15 mouse cellular contexts compared by ENCODE assay signal in genomic region chr4:91111684-91112681, GRCm38 (mm10).
DNase-seq lines count a peak whose midpoint lies in the region; ATAC-seq lines count a peak whose summit lies in the region.
"Had no signal": no experiment of that assay in that cellular context is flagged by ENCODE, and none has a peak within 500 bp of the region (broad histone marks: within the 10 kb centered on the region; RNA-seq: fewer than 3 reads in every experiment).

No protein-coding gene starts in this region.

- no peaks in the 10 kb centered on the region for H3K36me3 ChIP-seq in hindbrain, embryonic 15.5 days
- H3K36me3 ChIP-seq in hindbrain, embryonic 12.5 days: no peaks in the 10 kb centered on the region
- no peaks in the 10 kb centered on the region for H3K36me3 ChIP-seq in forebrain, embryonic 16.5 days (ENCODE audit: control insufficient read depth, insufficient read depth)

- peak; percentile 69 for ATAC-seq in hindbrain, embryonic 15.5 days (ENCODE audit: low FRiP score, low read depth)
- no peak for ATAC-seq in hindbrain, embryonic 12.5 days (ENCODE audit: low FRiP score)
- peak; percentile 70 for ATAC-seq in forebrain, embryonic 16.5 days
- ATAC-seq: activated CD4-positive, CD25-positive, alpha-beta regulatory T cell, adult 4 months; lung, postnatal 0 days had no signal

- H3K9ac ChIP-seq in hindbrain, embryonic 15.5 days: no peak overlapping the region
- no peak overlapping the region for H3K9ac ChIP-seq in hindbrain, embryonic 12.5 days
- H3K9ac ChIP-seq in forebrain, embryonic 16.5 days (replicated peaks; ENCODE audit: low read depth, low read length): no peak overlapping the region

- no peaks in the 10 kb centered on the region for H3K27me3 ChIP-seq in hindbrain, embryonic 15.5 days
- no peaks in the 10 kb centered on the region for H3K27me3 ChIP-seq in hindbrain, embryonic 12.5 days
- no peaks in the 10 kb centered on the region for H3K27me3 ChIP-seq in forebrain, embryonic 16.5 days (replicated peaks; ENCODE audit: control insufficient read depth, insufficient read depth, low read length)
- H3K27me3 ChIP-seq: CH12.LX had no signal

- H3K4me3 ChIP-seq in hindbrain, embryonic 15.5 days: no peak overlapping the region
- H3K4me3 ChIP-seq in hindbrain, embryonic 12.5 days: no peak overlapping the region
- no peak overlapping the region for H3K4me3 ChIP-seq in forebrain, embryonic 16.5 days (replicated peaks; ENCODE audit: low read length)

- peaks cover 7% of the 10 kb centered on the region for H3K4me1 ChIP-seq in hindbrain, embryonic 15.5 days (replicated peaks)
- no peaks in the 10 kb centered on the region for H3K4me1 ChIP-seq in hindbrain, embryonic 12.5 days
- peaks cover 5% of the 10 kb centered on the region for H3K4me1 ChIP-seq in forebrain, embryonic 16.5 days (replicated peaks; ENCODE audit: control insufficient read depth, insufficient read depth, low read length)

- no peaks in the 10 kb centered on the region for H3K9me3 ChIP-seq in hindbrain, embryonic 15.5 days
- H3K9me3 ChIP-seq in hindbrain, embryonic 12.5 days (replicated peaks): no peaks in the 10 kb centered on the region
- H3K9me3 ChIP-seq in forebrain, embryonic 16.5 days (ENCODE audit: control insufficient read depth, low read length): no peaks in the 10 kb centered on the region

- H3K4me2 ChIP-seq in hindbrain, embryonic 15.5 days: no peak overlapping the region
- no peak overlapping the region for H3K4me2 ChIP-seq in hindbrain, embryonic 12.5 days (replicated peaks)
- H3K4me2 ChIP-seq in forebrain, embryonic 16.5 days (ENCODE audit: low read length): no peak overlapping the region
- H3K4me2 ChIP-seq: heart, embryonic 11.5 days; liver, embryonic 11.5 days had no signal

- H3K27ac ChIP-seq in hindbrain, embryonic 15.5 days (replicated peaks): no peak overlapping the region
- H3K27ac ChIP-seq in hindbrain, embryonic 12.5 days: no peak overlapping the region
- no peak overlapping the region for H3K27ac ChIP-seq in forebrain, embryonic 16.5 days (ENCODE audit: low read length)

- 65% methylated on average over 11 of the region's 11 CpGs for WGBS in hindbrain, embryonic 15.5 days
- 83% methylated on average over 11 of the region's 11 CpGs for WGBS in hindbrain, embryonic 12.5 days
- 71% methylated on average over 11 of the region's 11 CpGs for WGBS in forebrain, embryonic 16.5 days

- DNase-seq in layer of hippocampus, adult 8-10 months (ENCODE audit: low spot score in 2 of 2): peak; percentile 37 to 56
- peak; percentile 38 for DNase-seq in telencephalon, adult 2 months (ENCODE audit: low read depth, low spot score)
- DNase-seq in heart, postnatal 10 days: no peak
- DNase-seq in frontal cortex, postnatal 25 days (ENCODE audit: low spot score in 2 of 2): no peak
- DNase-seq: cerebellum, postnatal 14 days; gastrocnemius, postnatal 14 days; kidney, adult 9 months had no signal

- intact Hi-C loops in heart, postnatal 10 days (cut with DNase I): no loop called here

Comparison
In these comparisons a context has a peak if more than half of its experiments do, and no peak if none do; other contexts are left out.
1. DNase-seq: peak in layer of hippocampus, adult 8-10 months (2 of 2) and telencephalon, adult 2 months (single experiment); none in heart, postnatal 10 days (0 of 2) and frontal cortex, postnatal 25 days (0 of 2).